Mouse (Mus musculus) limb, embryonic 12.5 days (tissue): ENCODE results near the gene Mlx. TPM values are rescaled to one million over a fixed set of nuclear protein-coding genes. Genes with fewer than 3 reads are reported as not detected.

Experiments
- ATAC-seq: fragments of 200-750 bp; cut with Nextera tagmentation; 2 replicates; pipeline ENCODE4 v1.8.0; 2017; ENCODE audit warnings: low read depth, moderate TSS enrichment; ENCODE audit not compliant: insufficient number of reproducible peaks, insufficient read depth, low FRiP score, low TSS enrichment
- H3K27ac ChIP-seq: fragments of 300-500 bp; sonication (generic); 2 replicates; pipeline ENCODE4 v1.5.1; 2016; ENCODE audit warnings: mild to moderate bottlenecking, moderate library complexity
- H3K27me3 ChIP-seq: fragments of 300-500 bp; sonication (generic); 2 replicates; pipeline ENCODE4 v1.6.1; 2016; ENCODE audit warnings: mild to moderate bottlenecking, moderate library complexity
- H3K36me3 ChIP-seq: fragments of 300-500 bp; sonication (generic); 2 replicates; pipeline ENCODE4 v1.6.1; 2016; ENCODE audit warnings: mild to moderate bottlenecking, moderate library complexity
- H3K4me1 ChIP-seq: fragments of 300-500 bp; sonication (generic); replicated peaks from 2 replicates; pipeline ENCODE4 v1.6.1; 2016
- H3K4me2 ChIP-seq: fragments of 300-500 bp; sonication (generic); 2 replicates; pipeline ENCODE4 v1.6.1; 2016; ENCODE audit warnings: mild to moderate bottlenecking, moderate library complexity
- H3K4me3 ChIP-seq: fragments of 300-500 bp; sonication (generic); replicated peaks from 2 replicates; pipeline ENCODE4 v1.5.1; 2016; ENCODE audit warnings: mild to moderate bottlenecking
- H3K9ac ChIP-seq: fragments of 300-500 bp; sonication (generic); replicated peaks from 2 replicates; pipeline ENCODE4 v1.6.1; 2016; ENCODE audit warnings: mild to moderate bottlenecking, moderate library complexity
- H3K9me3 ChIP-seq: fragments of 300-500 bp; sonication (generic); 2 replicates; pipeline ENCODE4 v1.6.1; 2016; ENCODE audit warnings: mild to moderate bottlenecking, moderate library complexity
- WGBS: fragments of 180-500 bp; shearing (Covaris S2); methylation state at CpG from one replicate; pipeline ENCODE4 v1.1.7; 2016; 5-methylcytosine and 5-hydroxymethylcytosine counted together
- polyA plus RNA-seq: library from polyadenylated mRNA; unstranded; fragments of >200 nt; fragmentation: Nextera tagmentation; extraction: Ambion mirVana; gene quantifications from 2 replicates; pipeline ENCODE4 v1.2.1, GENCODE M21; 2016

Gene Mlx
- polyA plus RNA-seq, 1 experiment from 2014 or later: 43.1 TPM

DNA sequence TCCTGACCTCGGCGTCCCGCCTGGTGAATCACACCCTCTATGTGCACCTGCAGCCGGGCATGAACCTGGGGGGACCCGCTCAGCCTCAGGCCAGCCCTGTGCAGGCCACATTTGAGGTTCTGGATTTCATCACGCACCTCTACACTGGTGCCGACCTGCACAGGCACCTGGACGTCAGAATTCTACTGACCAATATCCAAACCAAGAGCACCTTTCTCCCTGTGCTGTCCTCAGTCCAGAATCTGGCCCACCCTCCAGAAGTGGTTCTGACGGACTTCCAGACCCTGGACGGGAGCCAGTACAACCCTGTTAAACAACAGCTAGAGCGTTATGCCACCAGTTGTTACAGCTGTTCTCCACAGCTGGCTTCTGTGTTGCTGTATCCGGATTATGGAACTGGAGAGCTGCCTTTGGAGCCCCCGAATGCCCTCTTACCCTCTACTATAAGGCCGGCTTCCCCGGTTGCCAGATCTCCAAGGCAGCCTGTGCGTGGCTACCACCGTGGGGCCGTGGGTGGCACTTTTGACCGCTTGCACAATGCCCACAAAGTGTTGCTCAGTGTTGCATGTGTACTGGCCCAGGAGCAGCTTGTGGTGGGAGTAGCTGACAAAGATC, 3.9 kb upstream of the Mlx start:
- 0 out of 2 replicates have a peak, but pooled peaks have one; percentile 1 for ATAC-seq
- H3K9me3 ChIP-seq: no peaks in the 10 kb centered on the region
- WGBS: 33% methylated on average over 19 of the region's 19 CpGs
- H3K4me1 ChIP-seq: peaks cover 32% of the 10 kb centered on the region
- H3K4me2 ChIP-seq: peak overlapping the region; percentile 99
- H3K4me3 ChIP-seq: peak overlapping the region; percentile 86
- peaks cover 15% of the 10 kb centered on the region for H3K36me3 ChIP-seq
- peak overlapping the region; percentile 88 for H3K27ac ChIP-seq
- peak overlapping the region; percentile 88 for H3K9ac ChIP-seq
- H3K27me3 ChIP-seq: peaks cover 38% of the 10 kb centered on the region

DNA sequence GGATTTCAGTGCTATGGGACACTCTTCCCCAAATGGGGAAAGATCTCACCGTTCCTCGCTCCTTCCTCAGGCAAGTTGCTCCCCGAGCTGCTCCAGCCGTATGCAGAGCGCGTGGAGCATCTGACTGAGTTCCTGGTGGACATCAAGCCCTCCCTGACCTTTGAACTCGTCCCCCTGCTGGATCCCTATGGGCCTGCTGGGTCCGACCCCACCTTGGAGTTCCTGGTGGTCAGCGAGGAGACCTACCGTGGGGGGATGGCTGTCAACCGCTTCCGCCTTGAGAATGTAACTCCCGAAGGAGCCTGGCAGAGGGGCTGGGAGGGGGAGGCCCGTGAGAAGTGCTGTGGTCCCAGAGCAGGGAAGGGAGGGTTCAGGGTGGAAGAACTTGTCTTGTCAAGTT, 2.8 kb upstream of the Mlx start:
- Histone ChIP-seq H3K36me3 (peaks cover 23% of the 10 kb centered on the region), H3K9ac (no peak overlapping the region), H3K4me2 (no peak overlapping the region), H3K9me3 (no peaks in the 10 kb centered on the region), H3K4me1 (peaks cover 36% of the 10 kb centered on the region), H3K27me3 (peaks cover 27% of the 10 kb centered on the region), H3K4me3 (no peak overlapping the region), H3K27ac (no peak overlapping the region)
- no peak for ATAC-seq
- 85% methylated on average over 14 of the region's 14 CpGs for WGBS

DNA sequence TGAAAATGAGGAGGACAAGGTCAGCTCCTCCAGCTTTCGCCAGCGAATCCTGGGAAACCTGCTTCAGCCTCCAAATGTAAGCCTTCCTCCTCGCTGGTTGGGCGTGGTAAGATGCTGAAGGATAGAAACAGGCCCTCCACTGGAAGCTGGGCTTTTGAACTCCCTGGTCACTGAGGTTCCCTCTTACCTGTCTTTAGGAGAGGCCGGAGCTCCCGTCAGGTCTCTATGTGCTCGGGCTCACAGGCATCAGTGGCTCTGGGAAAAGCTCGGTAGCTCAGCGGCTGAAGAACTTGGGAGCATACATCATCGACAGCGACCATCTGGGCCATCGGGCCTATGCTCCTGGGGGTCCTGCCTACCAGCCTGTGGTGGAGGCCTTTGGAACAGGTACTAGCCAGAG, 2.3 kb upstream of the Mlx start:
- Histone ChIP-seq H3K9me3 (no peaks in the 10 kb centered on the region), H3K27ac (no peak overlapping the region), H3K4me1 (peaks cover 32% of the 10 kb centered on the region), H3K36me3 (peaks cover 29% of the 10 kb centered on the region), H3K4me2 (no peak overlapping the region), H3K4me3 (no peak overlapping the region), H3K27me3 (peaks cover 21% of the 10 kb centered on the region), H3K9ac (no peak overlapping the region)
- ATAC-seq: no peak
- WGBS: 93% methylated on average over 12 of the region's 12 CpGs

DNA sequence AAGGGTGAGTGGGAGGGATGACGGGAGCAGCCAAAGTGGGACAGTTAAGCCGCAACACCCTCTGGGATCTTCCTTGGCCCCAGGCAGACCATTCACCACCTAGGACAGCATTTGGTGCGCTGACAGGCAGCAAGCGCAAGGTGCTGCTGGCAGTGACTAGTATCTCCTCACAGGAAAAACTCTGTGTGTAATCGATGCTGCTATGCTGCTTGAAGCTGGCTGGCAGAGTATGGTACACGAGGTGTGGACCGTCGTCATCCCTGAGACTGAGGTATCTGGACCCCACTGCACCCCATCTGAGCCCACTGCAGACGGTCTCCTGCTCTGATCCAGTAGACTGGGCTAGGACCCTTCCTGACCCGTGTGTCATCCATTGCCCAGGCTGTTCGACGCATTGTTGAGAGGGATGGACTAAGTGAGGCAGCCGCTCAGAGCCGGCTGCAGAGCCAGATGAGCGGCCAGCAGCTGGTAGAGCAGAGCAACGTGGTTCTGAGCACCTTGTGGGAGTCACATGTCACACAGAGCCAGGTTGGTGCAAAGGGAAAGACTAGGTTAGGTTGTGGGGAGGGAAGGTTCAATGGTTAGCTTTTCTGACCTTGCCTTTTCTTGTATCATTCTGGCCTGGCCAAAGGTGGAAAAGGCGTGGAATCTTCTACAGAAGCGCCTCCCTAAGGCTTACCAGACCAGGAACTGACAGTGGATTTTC, 1.3 kb upstream of the Mlx start:
- Histone ChIP-seq H3K27ac (peak overlapping the region; percentile 83; the same call in 1 of the 2 replicates), H3K36me3 (peaks cover 38% of the 10 kb centered on the region), H3K27me3 (peaks cover 12% of the 10 kb centered on the region), H3K9me3 (no peaks in the 10 kb centered on the region), H3K4me1 (peaks cover 30% of the 10 kb centered on the region), H3K4me2 (0 out of 2 replicates have a peak overlapping the region, but pooled peaks have one; percentile 93), H3K9ac (no peak overlapping the region), H3K4me3 (no peak overlapping the region)
- WGBS: 92% methylated on average over 18 of the region's 18 CpGs
- ATAC-seq: no peak

DNA sequence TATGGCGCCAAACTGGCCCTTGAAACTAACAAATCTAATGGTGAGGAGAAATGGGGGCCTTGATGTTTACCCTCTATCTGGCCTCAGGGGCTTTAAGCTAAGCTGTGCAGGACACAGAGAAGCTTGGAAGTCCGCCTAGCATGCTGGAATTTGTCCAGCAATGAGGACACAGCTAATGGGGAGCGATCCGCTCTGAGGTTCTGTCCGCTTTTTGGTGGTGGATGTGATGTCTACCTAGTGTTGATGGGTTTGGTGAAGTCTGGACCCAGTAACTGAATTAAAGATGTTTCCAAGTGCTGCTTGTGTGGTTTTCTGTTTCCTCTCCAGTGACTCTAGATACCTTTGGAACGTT, 778 bp upstream of the Mlx start:
- Histone ChIP-seq H3K9me3 (no peaks in the 10 kb centered on the region), H3K4me2 (peak overlapping the region; percentile 93), H3K4me1 (peaks cover 30% of the 10 kb centered on the region), H3K4me3 (peak overlapping the region; percentile 87), H3K27me3 (peaks cover 7% of the 10 kb centered on the region), H3K9ac (peak overlapping the region; percentile 85; the same call in 1 of the 2 replicates), H3K36me3 (peaks cover 43% of the 10 kb centered on the region), H3K27ac (peak overlapping the region; percentile 83; the same call in 1 of the 2 replicates)
- 82% methylated on average over 6 of the region's 6 CpGs for WGBS
- ATAC-seq: no peak

DNA sequence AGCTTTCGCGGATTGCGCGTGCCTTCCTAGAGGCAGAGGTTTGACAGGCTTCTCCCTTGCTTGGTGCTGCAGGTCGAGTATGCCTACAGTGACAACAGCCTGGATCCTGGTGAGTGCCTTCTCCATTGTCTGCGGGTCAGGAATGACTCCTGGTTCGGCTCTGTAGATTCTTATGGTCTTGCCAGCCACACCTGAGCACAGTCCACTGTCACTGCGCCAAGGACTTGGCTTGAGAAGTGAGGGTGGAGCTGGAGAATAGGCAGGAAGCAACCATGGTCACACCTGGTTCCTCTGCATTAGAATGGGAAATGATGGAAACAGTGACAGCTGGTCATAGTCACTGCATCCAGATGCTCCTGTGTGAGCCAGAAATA, 592 bp downstream of the Mlx start:
- no peak for ATAC-seq
- WGBS: 8% methylated on average over 8 of the region's 8 CpGs
- Histone ChIP-seq H3K9me3 (no peaks in the 10 kb centered on the region), H3K4me3 (peak overlapping the region; percentile 87), H3K27me3 (no peaks in the 10 kb centered on the region), H3K4me2 (peak overlapping the region; percentile 93), H3K4me1 (peaks cover 30% of the 10 kb centered on the region), H3K36me3 (peaks cover 57% of the 10 kb centered on the region), H3K27ac (peak overlapping the region; percentile 83), H3K9ac (peak overlapping the region; percentile 85)

DNA sequence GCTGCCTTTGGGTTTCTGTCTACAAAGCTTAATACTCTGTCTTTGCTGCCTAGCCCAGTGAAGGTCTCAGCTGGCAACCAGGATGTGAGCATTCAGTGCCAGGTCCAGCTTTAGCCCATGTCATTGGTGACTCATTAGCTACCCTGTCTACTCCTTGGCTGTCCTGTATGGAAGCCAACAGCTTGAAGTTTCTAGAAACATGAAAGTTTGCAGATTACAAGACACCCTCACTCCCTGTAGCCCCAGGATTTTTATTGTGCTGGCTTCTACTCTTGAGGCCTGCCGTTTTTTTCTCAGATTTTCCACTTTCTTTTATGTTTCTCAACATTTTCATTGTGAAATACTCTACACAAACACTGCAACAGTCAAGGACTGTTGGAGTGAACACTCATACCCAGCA, 2.9 kb downstream of the Mlx start:
- no peak overlapping the region for H3K4me3 ChIP-seq
- H3K9ac ChIP-seq: no peak overlapping the region
- H3K4me1 ChIP-seq: peaks cover 33% of the 10 kb centered on the region
- WGBS: 90% methylated on average over 1 of the region's 1 CpGs
- H3K4me2 ChIP-seq: no peak overlapping the region
- peaks cover 67% of the 10 kb centered on the region for H3K36me3 ChIP-seq
- no peaks in the 10 kb centered on the region for H3K27me3 ChIP-seq
- H3K9me3 ChIP-seq: no peaks in the 10 kb centered on the region
- H3K27ac ChIP-seq: no peak overlapping the region
- ATAC-seq: no peak

DNA sequence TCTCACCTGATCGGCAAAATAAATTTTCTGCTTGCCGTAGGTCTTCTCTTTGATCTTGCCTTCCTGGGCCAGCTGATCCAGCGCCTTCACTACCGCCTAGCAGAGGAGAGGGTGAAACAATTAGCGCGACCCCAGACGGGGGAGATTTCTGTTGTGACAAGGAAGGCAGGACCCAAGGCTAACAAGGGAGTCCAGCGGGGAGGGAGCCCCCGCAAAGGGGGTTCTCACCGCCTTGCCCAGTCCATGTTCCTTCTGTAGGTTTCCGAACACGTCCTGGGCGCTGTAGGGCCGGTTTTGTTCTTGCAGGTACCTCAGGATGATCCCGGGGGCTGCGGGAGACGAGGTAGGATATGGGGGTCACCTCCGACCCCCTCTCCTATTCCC, 7.8 kb downstream of the Mlx start:
- peak overlapping the region; percentile 64 for H3K9ac ChIP-seq
- ATAC-seq: peak; percentile 12; the same call in 1 of the 2 replicates
- peak overlapping the region; percentile 46; the same call in 1 of the 2 replicates for H3K27ac ChIP-seq
- peaks cover 10% of the 10 kb centered on the region for H3K4me1 ChIP-seq
- no peaks in the 10 kb centered on the region for H3K9me3 ChIP-seq
- peak overlapping the region; percentile 72 for H3K4me3 ChIP-seq
- peak overlapping the region; percentile 67 for H3K4me2 ChIP-seq
- H3K27me3 ChIP-seq: no peaks in the 10 kb centered on the region
- under 1% methylated on average over 18 of the region's 18 CpGs for WGBS
- peaks cover 79% of the 10 kb centered on the region for H3K36me3 ChIP-seq

DNA sequence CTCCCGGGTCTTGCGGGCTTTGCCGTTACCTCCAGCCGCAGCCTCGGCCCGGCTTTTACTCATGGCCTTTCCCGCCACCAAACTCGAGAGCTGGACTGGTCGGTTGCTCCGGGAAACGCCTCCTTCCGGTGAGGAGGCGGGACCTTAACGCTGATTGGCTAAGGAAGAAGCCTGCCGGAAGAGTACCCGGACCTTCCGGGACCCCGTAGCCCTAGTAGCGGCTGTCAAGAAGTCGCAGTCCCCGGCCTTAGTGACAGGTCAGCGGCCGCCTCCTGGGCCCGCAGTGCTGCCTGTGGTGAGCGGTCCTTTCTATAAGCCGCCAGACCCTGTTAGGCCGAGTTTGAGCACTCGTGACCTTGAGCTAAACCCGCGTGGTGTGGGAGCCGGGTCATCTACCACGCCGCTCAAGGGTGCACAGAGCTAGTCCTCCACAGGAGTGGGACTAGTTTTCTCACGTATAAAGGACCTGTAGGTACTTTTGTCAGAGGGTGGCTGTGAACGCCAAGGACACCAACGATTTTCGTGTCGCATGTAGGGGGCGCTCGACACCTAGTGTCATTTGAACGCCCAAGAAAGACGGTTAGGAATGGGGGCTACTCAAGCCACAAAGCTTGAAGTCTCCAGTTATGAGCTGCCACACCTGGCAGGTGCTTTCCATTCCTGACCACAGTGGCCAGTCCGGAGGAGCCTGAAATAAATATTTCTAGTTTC, 8.4 kb downstream of the Mlx start, which contains the start of gene Psmc3ip:
Gene Psmc3ip, minus strand, starts transcription at position 123 of the 711 bp plus-strand sequence.
- 1% methylated on average over 43 of the region's 43 CpGs for WGBS
- no peaks in the 10 kb centered on the region for H3K9me3 ChIP-seq
- peaks cover 10% of the 10 kb centered on the region for H3K4me1 ChIP-seq
- peak within 1 kb of the TSS; percentile 64 for H3K9ac ChIP-seq
- peak within 1 kb of the TSS; percentile 46; the same call in 1 of the 2 replicates for H3K27ac ChIP-seq
- H3K4me2 ChIP-seq: peak within 1 kb of the TSS; percentile 67
- no peaks in the 10 kb centered on the region for H3K27me3 ChIP-seq
- peak within 1 kb of the TSS; percentile 72 for H3K4me3 ChIP-seq
- peak; percentile 90 for ATAC-seq
- H3K36me3 ChIP-seq: peaks cover 79% of the 10 kb centered on the region

DNA sequence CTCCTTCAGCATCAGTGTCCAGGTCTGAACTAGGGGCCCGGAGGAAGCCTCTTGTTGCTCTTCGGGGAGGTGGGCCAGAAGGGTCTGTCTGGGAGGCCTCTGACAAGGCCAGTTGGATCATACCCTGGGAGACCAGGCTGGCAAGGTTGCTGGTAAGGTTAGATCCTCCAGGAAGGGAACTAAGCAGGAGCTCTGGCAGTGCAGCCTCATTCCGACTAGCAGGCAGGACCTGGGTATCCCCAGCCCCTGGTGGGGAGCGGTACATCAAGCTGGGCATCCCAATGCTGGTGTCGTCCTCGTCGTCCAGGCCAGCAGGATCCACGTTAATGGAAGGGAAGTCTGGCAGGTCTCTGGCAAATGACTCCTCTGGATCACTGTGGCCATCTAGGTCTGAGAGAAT, 11.2 kb downstream of the Mlx start:
- ATAC-seq: no peak
- no peaks in the 10 kb centered on the region for H3K9me3 ChIP-seq
- H3K27me3 ChIP-seq: no peaks in the 10 kb centered on the region
- H3K27ac ChIP-seq: no peak overlapping the region
- H3K9ac ChIP-seq: no peak overlapping the region; the same call in 1 of the 2 replicates
- no peak overlapping the region for H3K4me2 ChIP-seq
- no peak overlapping the region for H3K4me3 ChIP-seq
- H3K4me1 ChIP-seq: peaks cover 10% of the 10 kb centered on the region
- WGBS: 90% methylated on average over 8 of the region's 8 CpGs
- H3K36me3 ChIP-seq: peaks cover 76% of the 10 kb centered on the region

DNA sequence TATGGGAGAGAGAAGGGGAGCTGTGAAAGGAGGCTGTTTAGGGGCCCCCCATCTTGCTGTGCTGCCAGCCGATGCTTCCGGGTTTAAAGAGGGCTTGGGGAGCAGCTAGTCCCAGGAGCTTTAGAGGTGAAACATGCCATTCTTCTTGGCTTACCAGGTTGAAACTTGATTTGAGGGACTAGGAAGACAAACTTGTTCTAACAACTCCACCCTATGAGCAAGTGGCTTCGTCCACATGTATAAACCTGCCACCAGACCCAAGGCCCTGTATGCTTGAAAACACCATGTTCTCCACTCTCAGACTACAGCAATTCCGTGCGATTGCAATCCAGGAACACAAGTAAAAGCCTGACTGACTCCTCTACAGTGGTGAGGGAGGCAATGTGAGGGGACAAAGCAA, 15.9 kb downstream of the Mlx start:
- H3K4me1 ChIP-seq: no peaks in the 10 kb centered on the region
- H3K9ac ChIP-seq: no peak overlapping the region
- no peak overlapping the region for H3K4me2 ChIP-seq
- 89% methylated on average over 5 of the region's 5 CpGs for WGBS
- no peaks in the 10 kb centered on the region for H3K27me3 ChIP-seq
- peaks cover 76% of the 10 kb centered on the region for H3K36me3 ChIP-seq
- H3K9me3 ChIP-seq: no peaks in the 10 kb centered on the region
- ATAC-seq: no peak
- H3K27ac ChIP-seq: 0 out of 2 replicates have a peak overlapping the region, but pooled peaks have one; percentile 37
- H3K4me3 ChIP-seq: no peak overlapping the region
